Mouse (Mus musculus) adipocyte (in vitro differentiated cells): ENCODE measurements around the gene Ahcyl1.

Experiments used
- DNase-seq: peaks from one replicate; pipeline ENCODE4 v3.0.0-alpha.2; 2016; ENCODE audit warnings: low spot score

Ahcyl1 gene

GRCm38 (mm10) chr3:107703675-107704370 lies 7.5 kb upstream of the Ahcyl1 start:
- DNase-seq, result no peak

GRCm38 (mm10) chr3:107701767-107702394 lies 5.5 kb upstream of the Ahcyl1 start:
- no peak for DNase-seq

DNA sequence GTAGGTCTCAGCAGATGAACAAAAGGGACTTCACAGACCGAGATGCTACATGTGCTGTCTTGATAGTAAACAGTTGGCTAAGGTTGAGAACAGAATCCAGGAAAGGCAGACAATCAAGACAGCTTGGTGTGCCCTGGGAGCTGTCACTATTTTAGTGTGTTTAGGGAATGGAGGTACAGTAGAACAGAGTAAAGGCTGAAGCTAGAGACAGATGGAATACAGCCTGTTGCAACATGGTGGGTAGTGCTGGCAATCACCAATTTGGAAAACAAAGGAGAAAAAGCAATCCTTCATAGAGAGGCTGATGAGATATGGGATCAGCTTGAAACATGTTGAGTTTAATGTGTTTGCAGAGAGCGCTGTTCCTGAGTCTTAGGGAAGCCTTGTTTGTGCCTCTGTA lies 4.3 kb upstream of the Ahcyl1 start:
- no peak for DNase-seq

GRCm38 (mm10) chr3:107696910-107697309 lies 550 bp upstream of the Ahcyl1 start:
- no peak for DNase-seq

- peak; percentile 61 for DNase-seq
These were observed 977 bp downstream of the Ahcyl1 start for GRCm38 (mm10) chr3:107695219-107695947.

- DNase-seq, result no peak
These were observed 2.0 kb downstream of the Ahcyl1 start for GRCm38 (mm10) chr3:107694256-107694900.

GRCm38 (mm10) chr3:107690366-107690765 lies 6.0 kb downstream of the Ahcyl1 start:
- peak; percentile 60 for DNase-seq

- DNase-seq, result no peak
These were observed 7.1 kb downstream of the Ahcyl1 start for GRCm38 (mm10) chr3:107689245-107689644.

DNA sequence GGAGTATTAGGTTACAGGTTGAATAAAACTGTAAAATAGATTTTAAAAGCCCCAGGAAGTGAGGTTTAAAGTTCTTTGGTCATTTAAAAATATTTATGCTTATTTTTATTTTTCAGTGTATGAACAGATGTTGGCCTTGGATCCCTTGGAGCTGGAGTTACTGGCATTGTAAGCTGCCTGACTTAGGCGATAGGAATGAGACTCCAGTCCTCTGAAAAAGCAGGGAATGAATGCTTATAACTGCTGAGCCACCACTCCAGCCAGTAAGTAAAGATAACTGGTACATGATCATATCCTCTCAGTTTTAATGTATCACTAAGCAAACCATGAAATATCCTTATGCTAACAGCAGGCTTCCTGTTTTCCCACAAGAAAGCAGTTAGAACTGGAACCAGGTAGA lies 8.1 kb downstream of the Ahcyl1 start:
- DNase-seq, result peak; percentile 57

GRCm38 (mm10) chr3:107686276-107686977 lies 9.9 kb downstream of the Ahcyl1 start:
- DNase-seq, result no peak

DNA sequence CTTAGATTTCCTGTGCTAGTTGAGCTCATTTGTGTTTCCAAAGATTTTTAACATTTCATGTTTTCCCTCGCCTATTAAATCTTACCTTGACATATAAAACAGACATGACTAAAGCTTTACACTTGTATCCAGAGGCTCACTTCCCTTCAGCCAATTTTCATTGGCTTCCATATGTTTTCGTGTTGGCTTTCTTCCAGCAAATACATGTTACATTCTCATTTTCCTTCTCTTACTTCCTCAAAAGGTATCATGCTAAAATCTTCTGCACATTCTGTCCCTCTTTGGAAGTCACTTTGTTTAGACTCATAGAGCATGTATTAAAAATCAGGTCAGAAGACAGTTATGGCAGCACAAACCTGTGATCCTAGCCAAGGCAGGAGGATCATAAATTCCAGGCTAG lies 10.7 kb downstream of the Ahcyl1 start:
- DNase-seq, result no peak

DNA sequence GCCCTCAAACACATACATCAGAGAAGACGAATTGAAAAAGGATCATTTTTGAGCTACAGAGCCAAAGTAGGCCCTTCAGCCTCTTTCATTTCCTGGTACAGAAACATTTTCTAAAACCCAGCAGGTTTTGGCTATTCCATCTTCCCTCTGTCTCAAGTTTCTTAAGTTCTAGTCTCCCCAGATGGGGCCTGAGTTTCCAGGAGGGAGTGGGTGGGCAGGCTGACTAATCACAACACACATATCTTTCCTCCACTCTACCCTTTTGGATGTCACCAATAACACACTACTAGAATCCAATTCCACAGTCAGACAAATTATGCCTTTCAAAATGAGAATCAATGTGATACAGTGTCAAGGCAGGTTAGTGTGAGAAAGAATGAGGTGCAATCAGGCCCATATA lies 12.8 kb downstream of the Ahcyl1 start:
- DNase-seq, result no peak

GRCm38 (mm10) chr3:107680790-107681576 lies 15.4 kb downstream of the Ahcyl1 start:
- DNase-seq, result peak; percentile 68

- DNase-seq, result no peak
These were observed 24.9 kb downstream of the Ahcyl1 start for GRCm38 (mm10) chr3:107671509-107671908.

GRCm38 (mm10) chr3:107670500-107670899 lies 25.9 kb downstream of the Ahcyl1 start:
- no peak for DNase-seq

DNA sequence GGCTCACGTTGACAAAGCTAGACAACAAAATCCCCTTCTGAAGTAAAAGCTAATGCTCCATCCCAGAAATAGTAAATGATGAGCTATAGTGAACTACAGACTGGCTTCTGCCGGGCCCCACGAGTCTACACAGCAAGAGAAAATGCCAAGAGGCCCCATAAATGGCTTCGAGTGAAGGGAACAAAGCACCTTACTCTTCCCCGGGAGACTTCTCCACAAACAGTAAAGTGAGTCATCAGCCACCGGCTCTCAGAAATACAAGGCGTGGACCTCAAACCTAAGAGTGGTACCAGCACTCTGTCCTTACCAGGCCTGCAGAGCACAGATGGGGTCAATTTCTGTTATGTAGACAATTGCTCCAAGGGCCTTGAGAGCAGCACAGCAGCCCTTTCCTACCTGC lies 27.6 kb downstream of the Ahcyl1 start:
- no peak for DNase-seq

DNA sequence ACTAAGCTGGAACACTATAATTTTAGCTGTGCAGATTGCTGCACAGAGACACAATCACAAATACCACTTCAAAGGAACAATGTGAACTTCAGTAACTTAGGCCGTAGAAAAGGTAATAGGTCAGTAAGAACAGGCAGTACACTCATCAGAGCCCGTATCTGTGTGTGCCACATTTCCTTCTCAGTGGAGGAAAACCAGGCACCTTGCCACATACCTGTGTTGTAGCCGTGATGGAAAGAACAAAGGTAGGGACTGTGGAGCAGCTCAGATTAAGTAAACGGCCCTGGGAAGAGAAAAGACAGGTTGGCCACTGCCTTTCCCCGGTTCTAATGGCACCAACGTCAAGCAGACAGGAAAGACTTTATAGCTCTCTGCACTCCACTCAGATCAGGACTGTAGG lies 28.9 kb downstream of the Ahcyl1 start:
- DNase-seq, result no peak

GRCm38 (mm10) chr3:107664641-107665040 lies 31.7 kb downstream of the Ahcyl1 start:
- DNase-seq, result no peak

DNA sequence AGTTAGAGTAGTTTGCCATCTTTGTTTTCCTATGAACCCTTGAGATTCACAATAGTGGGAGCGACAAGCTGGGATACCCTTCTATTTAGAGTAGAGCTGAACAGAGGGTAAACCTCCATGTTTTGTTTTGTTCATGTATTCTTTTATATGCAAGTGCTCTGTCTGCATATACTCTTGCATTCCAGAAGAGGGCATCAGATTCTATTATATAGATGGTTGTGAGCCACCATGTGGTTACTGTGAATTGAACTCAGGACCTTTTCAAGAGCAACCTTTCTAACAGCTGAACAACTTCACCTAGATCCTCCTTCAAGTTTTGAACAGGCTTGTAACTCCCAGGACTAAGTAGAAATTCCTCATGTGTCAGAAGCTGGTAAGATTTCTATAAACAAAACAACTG lies 37.4 kb downstream of the Ahcyl1 start:
- DNase-seq, result no peak

DNA sequence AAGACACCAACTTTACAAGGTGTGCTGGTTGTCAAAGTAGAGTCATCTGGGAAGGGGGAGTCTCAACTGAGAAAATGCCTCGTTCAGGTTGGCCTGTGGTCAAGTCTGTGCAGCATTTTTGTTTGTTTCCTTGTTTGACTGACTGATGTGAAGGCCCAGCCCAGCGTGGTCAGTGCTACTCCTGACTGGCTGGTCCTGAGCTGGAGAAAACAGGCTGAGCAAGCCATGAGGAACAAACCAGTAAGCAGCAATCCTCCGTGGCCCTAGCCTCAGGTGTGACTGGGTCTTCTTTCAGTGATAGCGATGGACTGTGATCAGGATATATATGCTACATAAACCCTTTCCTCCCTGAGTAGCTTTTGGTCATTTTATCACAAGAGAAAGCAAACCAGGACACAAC lies 39.5 kb downstream of the Ahcyl1 start:
- DNase-seq, result no peak

- DNase-seq, result peak; percentile 28
These were observed 40.2 kb downstream of the Ahcyl1 start for GRCm38 (mm10) chr3:107656151-107656550.
